Mouse (Mus musculus) brain, embryonic 14.5 days (tissue): Measurements from ENCODE around the gene Dlx3.

ENCODE experiments used
- CTCF ChIP-seq: fragments of 200-500 bp; IDR thresholded peaks from 2 replicates; pipeline ENCODE4 v1.5.1; 2012; ENCODE audit warnings: inconsistent platforms, mild to moderate bottlenecking, moderate library complexity, borderline replicate concordance; ENCODE audit not compliant: insufficient read depth, insufficient read length; ENCODE audit errors: extremely low read depth
- POLR2A ChIP-seq: fragments of 200-500 bp; IDR thresholded peaks from 2 replicates; pipeline ENCODE4 v1.6.1; 2012; ENCODE audit warnings: mild to moderate bottlenecking, inconsistent platforms, borderline replicate concordance; ENCODE audit not compliant: poor library complexity, insufficient read depth, insufficient read length, severe bottlenecking; ENCODE audit errors: extremely low read depth

DNA sequence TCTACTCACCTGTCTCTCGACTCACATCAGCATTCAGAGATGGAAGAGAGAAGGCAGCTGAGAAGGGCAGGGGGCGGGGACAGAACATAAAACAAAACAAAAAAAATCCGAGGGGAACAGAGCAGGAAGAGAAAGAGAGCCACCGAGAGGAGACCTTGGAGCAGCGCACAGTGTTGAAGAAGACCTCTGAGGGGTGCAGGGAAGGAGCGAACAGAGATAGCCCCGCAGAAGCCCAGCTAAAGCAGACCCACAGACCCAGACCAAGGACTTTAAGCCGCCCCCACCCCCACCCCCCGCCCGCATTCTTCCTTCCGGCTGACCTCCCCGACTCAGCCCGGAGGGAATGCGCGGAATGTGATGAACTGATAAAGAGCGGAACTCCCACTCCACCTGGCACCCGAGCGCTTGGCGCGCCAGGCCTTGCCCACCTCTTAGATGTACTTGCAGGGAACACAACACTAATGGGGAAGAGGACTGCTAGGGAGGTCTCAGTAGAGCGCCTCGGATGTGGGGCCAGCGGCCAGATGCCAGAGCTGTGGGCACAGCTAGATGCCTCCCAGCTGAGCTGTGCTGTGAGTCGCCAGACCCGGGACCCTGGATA lies 14.5 kb upstream of the Dlx3 start:
- TF ChIP-seq CTCF (no peak), POLR2A (no peak)
